Mouse (Mus musculus) limb, embryonic 12.5 days (tissue): Measurements from ENCODE around the gene Wbp1l. TPM values are rescaled to one million over a fixed set of nuclear protein-coding genes. Genes with fewer than 3 reads are reported as not detected.
"Not testable (repeated sequence)": the region's sequence is repeated elsewhere in the genome, so short reads cannot be mapped to it uniquely, and the experiment has no call there.

Source experiments
- ATAC-seq: fragments of 200-750 bp; cut with Nextera tagmentation; 2 replicates; pipeline ENCODE4 v1.8.0; 2017; ENCODE audit warnings: low read depth, moderate TSS enrichment; ENCODE audit not compliant: insufficient number of reproducible peaks, insufficient read depth, low FRiP score, low TSS enrichment
- H3K27ac ChIP-seq: fragments of 300-500 bp; sonication (generic); 2 replicates; pipeline ENCODE4 v1.5.1; 2016; ENCODE audit warnings: mild to moderate bottlenecking, moderate library complexity
- H3K27me3 ChIP-seq: fragments of 300-500 bp; sonication (generic); 2 replicates; pipeline ENCODE4 v1.6.1; 2016; ENCODE audit warnings: mild to moderate bottlenecking, moderate library complexity
- H3K36me3 ChIP-seq: fragments of 300-500 bp; sonication (generic); 2 replicates; pipeline ENCODE4 v1.6.1; 2016; ENCODE audit warnings: mild to moderate bottlenecking, moderate library complexity
- H3K4me1 ChIP-seq: fragments of 300-500 bp; sonication (generic); replicated peaks from 2 replicates; pipeline ENCODE4 v1.6.1; 2016
- H3K4me2 ChIP-seq: fragments of 300-500 bp; sonication (generic); 2 replicates; pipeline ENCODE4 v1.6.1; 2016; ENCODE audit warnings: mild to moderate bottlenecking, moderate library complexity
- H3K4me3 ChIP-seq: fragments of 300-500 bp; sonication (generic); replicated peaks from 2 replicates; pipeline ENCODE4 v1.5.1; 2016; ENCODE audit warnings: mild to moderate bottlenecking
- H3K9ac ChIP-seq: fragments of 300-500 bp; sonication (generic); replicated peaks from 2 replicates; pipeline ENCODE4 v1.6.1; 2016; ENCODE audit warnings: mild to moderate bottlenecking, moderate library complexity
- H3K9me3 ChIP-seq: fragments of 300-500 bp; sonication (generic); 2 replicates; pipeline ENCODE4 v1.6.1; 2016; ENCODE audit warnings: mild to moderate bottlenecking, moderate library complexity
- WGBS: fragments of 180-500 bp; shearing (Covaris S2); methylation state at CpG from one replicate; pipeline ENCODE4 v1.1.7; 2016; 5-methylcytosine and 5-hydroxymethylcytosine counted together
- polyA plus RNA-seq: library from polyadenylated mRNA; unstranded; fragments of >200 nt; fragmentation: Nextera tagmentation; extraction: Ambion mirVana; gene quantifications from 2 replicates; pipeline ENCODE4 v1.2.1, GENCODE M21; 2016

The Wbp1l gene
- polyA plus RNA-seq, result 48.3 and 48.6 TPM in 2 replicates

DNA sequence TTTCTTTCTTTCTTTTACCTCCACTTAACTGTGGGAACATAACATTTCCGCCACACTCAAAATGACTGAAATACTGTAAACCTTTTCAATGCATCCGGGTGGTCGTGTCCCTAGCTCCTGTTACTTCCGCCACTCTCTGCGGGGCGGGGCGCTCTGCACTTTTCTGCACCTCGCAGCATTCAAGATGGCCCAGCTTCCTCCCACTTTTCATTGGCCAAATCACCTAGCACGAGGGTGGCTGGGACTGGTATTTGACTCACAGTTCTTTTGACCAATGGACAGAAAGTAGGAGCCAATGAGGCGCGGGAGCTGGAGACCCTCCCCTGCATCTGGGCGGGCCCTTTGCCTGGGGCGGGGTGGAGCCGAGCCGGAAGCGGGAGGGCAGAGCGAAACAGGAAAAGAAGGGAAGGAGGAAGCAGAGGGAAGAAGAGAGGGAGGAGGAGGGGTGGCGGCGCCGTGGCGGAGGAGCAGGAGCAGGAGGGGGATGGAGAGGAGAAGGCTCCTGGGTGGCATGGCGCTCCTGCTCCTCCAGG, at the start of gene Wbp1l:
TSS of gene Wbp1l (plus strand) at position 365 of the 533 bp plus-strand sequence.
- Histone ChIP-seq H3K4me1 (peaks cover 8% of the 10 kb centered on the region), H3K9ac (peak within 1 kb of the TSS; percentile 84), H3K4me2 (peak within 1 kb of the TSS; percentile 84), H3K27ac (peak within 1 kb of the TSS; percentile 41; the same call in 1 of the 2 replicates), H3K9me3 (no peaks in the 10 kb centered on the region), H3K4me3 (peak within 1 kb of the TSS; percentile 88), H3K36me3 (peaks cover 44% of the 10 kb centered on the region), H3K27me3 (no peaks in the 10 kb centered on the region)
- WGBS, result under 1% methylated on average over 22 of the region's 22 CpGs
- ATAC-seq, result peak; percentile 99

DNA sequence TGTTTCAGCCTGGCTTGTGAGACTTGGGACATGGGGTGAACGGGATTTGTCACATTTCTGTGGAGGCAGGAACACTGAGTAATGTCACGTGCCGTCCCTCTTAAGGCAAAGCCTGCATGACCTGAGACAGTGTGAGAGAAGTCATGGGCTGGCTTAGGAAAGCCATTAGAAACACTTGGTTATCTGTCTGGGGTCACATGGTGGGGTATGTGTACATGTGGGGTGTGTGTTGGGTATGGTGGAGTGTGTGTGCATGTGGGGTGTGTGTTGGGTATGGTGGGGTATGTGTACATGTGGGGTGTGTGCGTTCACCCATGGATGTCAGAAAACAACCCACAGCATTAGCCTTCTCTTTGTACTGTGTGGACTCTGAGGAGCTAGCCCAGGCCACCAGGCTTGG, 48.5 kb upstream of the Wbp1l start:
- Histone ChIP-seq H3K4me2 (no peak overlapping the region), H3K9ac (no peak overlapping the region), H3K4me1 (0 out of 2 replicates have a peak, but pooled peaks cover 3% of the 10 kb centered on the region), H3K4me3 (no peak overlapping the region), H3K9me3 (no peaks in the 10 kb centered on the region), H3K27ac (no peak overlapping the region), H3K27me3 (no peaks in the 10 kb centered on the region), H3K36me3 (peaks cover 77% of the 10 kb centered on the region)
- no peak for ATAC-seq
- 85% methylated on average over 4 of the region's 4 CpGs for WGBS

DNA sequence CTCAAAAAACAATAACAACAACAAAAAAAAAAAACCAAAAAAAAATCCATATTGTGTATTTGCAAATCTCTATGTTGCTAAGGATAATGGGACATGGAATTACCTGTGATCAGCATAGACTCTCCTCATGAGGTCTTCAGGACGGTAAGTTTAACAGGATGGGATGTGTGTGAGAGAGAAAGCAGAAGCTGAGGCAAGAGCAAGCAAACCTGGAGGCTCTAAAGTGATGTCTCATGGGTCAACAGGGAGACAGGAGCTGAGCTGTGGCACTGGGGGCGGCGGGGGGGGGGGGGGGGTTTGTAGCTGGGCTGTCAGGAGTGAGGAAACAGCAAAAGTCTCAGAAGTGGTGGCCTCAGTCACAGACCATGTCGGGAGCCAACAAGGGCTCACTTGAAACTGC, 46.4 kb upstream of the Wbp1l start:
- Histone ChIP-seq H3K4me3 (no peak overlapping the region), H3K4me2 (no peak overlapping the region), H3K9me3 (no peaks in the 10 kb centered on the region), H3K9ac (no peak overlapping the region), H3K36me3 (peaks cover 89% of the 10 kb centered on the region), H3K4me1 (0 out of 2 replicates have a peak, but pooled peaks cover 3% of the 10 kb centered on the region), H3K27me3 (no peaks in the 10 kb centered on the region), H3K27ac (no peak overlapping the region)
- no peak for ATAC-seq
- 82% methylated on average over 4 of the region's 4 CpGs for WGBS

GRCm38 (mm10) chr19:46553541-46553955, 45.3 kb upstream of the Wbp1l start:
- H3K36me3 ChIP-seq, result peaks cover 88% of the 10 kb centered on the region
- 80% methylated on average over 11 of the region's 11 CpGs for WGBS

DNA sequence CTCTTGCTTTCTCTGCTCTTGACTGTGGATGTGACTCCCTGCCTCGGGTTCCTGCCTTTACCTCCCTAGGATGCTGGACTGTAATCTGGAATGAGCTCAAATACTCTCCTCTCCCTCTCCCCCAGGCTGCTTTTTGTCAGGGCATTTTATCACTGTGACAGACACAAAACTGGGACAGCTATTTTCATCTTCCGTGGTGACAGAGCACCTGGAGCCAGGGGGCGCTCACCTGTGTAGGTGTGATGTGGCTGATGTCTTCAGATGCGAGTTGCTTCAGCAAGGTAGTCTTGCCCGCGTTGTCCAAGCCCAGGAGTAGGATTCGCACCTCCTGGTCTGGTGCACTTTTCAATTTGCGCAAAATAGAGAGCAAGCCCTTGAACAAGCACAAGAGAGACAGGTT, 40.9 kb upstream of the Wbp1l start:
- peaks cover 57% of the 10 kb centered on the region for H3K36me3 ChIP-seq
- no peaks in the 10 kb centered on the region for H3K9me3 ChIP-seq
- H3K9ac ChIP-seq, result no peak overlapping the region
- ATAC-seq, result no peak
- H3K4me2 ChIP-seq, result no peak overlapping the region
- H3K27me3 ChIP-seq, result no peaks in the 10 kb centered on the region
- WGBS, result 73% methylated on average over 8 of the region's 8 CpGs
- no peak overlapping the region for H3K4me3 ChIP-seq
- H3K27ac ChIP-seq, result no peak overlapping the region
- peaks cover 13% of the 10 kb centered on the region for H3K4me1 ChIP-seq

More at GRCm38 (mm10) chr19:46553541-46553955, 45.3 kb upstream of the Wbp1l start:
- Histone ChIP-seq H3K4me3 (no peak overlapping the region), H3K27me3 (no peaks in the 10 kb centered on the region), H3K4me1 (peaks cover 5% of the 10 kb centered on the region), H3K4me2 (no peak overlapping the region), H3K9me3 (no peaks in the 10 kb centered on the region), H3K27ac (no peak overlapping the region), H3K9ac (no peak overlapping the region)
- no peak for ATAC-seq

GRCm38 (mm10) chr19:46558631-46559030, 40.3 kb upstream of the Wbp1l start:
- no peak overlapping the region for H3K4me3 ChIP-seq
- no peaks in the 10 kb centered on the region for H3K9me3 ChIP-seq
- WGBS, result 43% methylated on average over 12 of the region's 12 CpGs
- H3K27ac ChIP-seq, result no peak overlapping the region
- H3K36me3 ChIP-seq, result peaks cover 53% of the 10 kb centered on the region
- peaks cover 10% of the 10 kb centered on the region for H3K4me1 ChIP-seq
- H3K4me2 ChIP-seq, result no peak overlapping the region
- no peak overlapping the region for H3K9ac ChIP-seq
- ATAC-seq, result no peak
- no peaks in the 10 kb centered on the region for H3K27me3 ChIP-seq

GRCm38 (mm10) chr19:46562132-46562531, 36.8 kb upstream of the Wbp1l start:
- H3K4me2 ChIP-seq, result no peak overlapping the region
- H3K9me3 ChIP-seq, result no peaks in the 10 kb centered on the region
- no peak overlapping the region for H3K4me3 ChIP-seq
- 46% methylated on average over 1 of the region's 1 CpGs for WGBS
- no peaks in the 10 kb centered on the region for H3K27me3 ChIP-seq
- H3K9ac ChIP-seq, result no peak overlapping the region
- no peak for ATAC-seq
- H3K36me3 ChIP-seq, result peaks cover 25% of the 10 kb centered on the region
- no peak overlapping the region for H3K27ac ChIP-seq
- H3K4me1 ChIP-seq, result peaks cover 10% of the 10 kb centered on the region

DNA sequence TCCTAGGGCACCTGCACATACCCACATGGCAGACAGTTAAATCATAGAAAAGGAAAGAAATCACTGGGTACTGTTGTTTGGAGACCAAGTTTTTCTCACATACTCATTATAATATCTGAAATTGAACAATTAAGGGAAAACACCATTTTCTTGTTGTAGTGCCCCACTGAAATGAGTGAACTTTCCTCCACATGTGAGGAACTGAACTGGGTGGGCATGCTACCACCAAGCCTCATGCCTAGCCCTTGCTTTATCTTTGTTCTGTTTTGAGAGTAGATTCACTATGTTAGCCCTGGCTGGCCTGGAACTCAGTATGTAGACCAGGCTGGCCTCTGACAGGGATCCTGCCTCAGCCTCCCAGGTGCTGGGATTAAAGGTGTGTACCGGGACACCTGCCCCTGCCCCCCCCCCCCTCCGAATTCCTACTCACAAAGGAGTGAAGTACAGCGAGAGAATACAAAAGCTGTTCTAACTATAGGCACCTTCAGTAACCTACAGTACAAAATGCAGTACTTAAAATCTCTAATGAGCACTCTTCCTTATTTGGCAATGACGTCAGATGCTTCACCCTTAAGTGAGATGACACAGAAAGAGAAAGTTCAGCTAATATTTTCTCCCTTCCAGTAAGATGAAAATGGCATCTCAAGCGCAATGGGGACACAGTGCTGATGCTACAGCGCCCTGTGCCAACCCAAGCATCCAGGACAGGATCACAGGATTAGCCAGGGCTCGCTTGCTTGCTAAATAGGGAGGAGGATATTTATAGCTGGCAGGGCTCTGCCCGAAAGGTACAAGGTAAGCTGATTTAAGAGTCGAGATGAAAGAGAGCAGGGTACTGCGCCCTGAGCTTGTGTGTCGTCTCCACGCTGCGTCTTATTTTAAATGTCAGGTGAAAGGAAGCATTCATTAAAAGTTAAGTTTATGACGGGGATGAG, 36.0 kb upstream of the Wbp1l start:
- no peak for ATAC-seq
- 87% methylated on average over 14 of the region's 14 CpGs for WGBS
- Histone ChIP-seq H3K4me3 (no peak overlapping the region), H3K36me3 (peaks cover 23% of the 10 kb centered on the region), H3K4me1 (peaks cover 10% of the 10 kb centered on the region), H3K9ac (no peak overlapping the region), H3K27me3 (no peaks in the 10 kb centered on the region), H3K9me3 (no peaks in the 10 kb centered on the region), H3K4me2 (no peak overlapping the region), H3K27ac (no peak overlapping the region)

- Histone ChIP-seq H3K9me3 (no peaks in the 10 kb centered on the region), H3K4me3 (no peak overlapping the region), H3K9ac (no peak overlapping the region), H3K4me1 (peaks cover 8% of the 10 kb centered on the region), H3K36me3 (peaks cover 19% of the 10 kb centered on the region), H3K27ac (no peak overlapping the region), H3K4me2 (no peak overlapping the region), H3K27me3 (no peaks in the 10 kb centered on the region)
- WGBS, result 90% methylated on average over 4 of the region's 4 CpGs
- no peak for ATAC-seq
Observed at GRCm38 (mm10) chr19:46563603-46564002, 35.3 kb upstream of the Wbp1l start.

DNA sequence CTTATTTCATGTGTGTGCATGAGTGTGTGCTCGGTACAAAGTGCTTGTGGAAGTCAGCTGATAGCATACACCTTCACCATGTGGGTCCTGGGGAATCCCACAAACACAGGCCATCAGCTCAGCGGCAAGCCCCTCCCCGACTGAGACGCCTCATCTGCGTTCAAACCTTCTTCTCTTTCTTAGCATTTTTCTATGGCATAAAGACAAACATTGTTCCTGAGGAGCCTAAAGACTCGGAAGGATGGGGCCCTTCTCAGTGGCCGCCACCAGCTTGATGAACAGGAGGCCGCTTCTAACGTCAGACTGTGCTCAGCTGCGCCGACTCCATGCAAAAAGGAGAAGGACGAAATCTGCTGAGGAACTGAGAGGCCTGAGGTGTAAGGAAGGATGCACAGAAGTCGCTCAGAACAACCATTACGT, 34.8 kb upstream of the Wbp1l start:
- Histone ChIP-seq H3K4me1 (peaks cover 3% of the 10 kb centered on the region), H3K4me3 (no peak overlapping the region), H3K27ac (no peak overlapping the region), H3K36me3 (peaks cover 19% of the 10 kb centered on the region), H3K4me2 (no peak overlapping the region), H3K9ac (no peak overlapping the region), H3K27me3 (no peaks in the 10 kb centered on the region), H3K9me3 (no peaks in the 10 kb centered on the region)
- 89% methylated on average over 14 of the region's 14 CpGs for WGBS
- ATAC-seq, result no peak

GRCm38 (mm10) chr19:46571211-46571877, 27.5 kb upstream of the Wbp1l start:
- not testable (repeated sequence) for H3K27me3 ChIP-seq, H3K27ac ChIP-seq, H3K36me3 ChIP-seq, ATAC-seq, H3K9me3 ChIP-seq
- Histone ChIP-seq H3K4me3 (peak overlapping the region; percentile 74), H3K4me1 (peaks cover 21% of the 10 kb centered on the region), H3K4me2 (peak overlapping the region; percentile 78), H3K9ac (peak overlapping the region; percentile 70; the same call in 1 of the 2 replicates)
- WGBS, result 76% methylated on average over 3 of the region's 3 CpGs
